Mouse (Mus musculus): ENCODE data around the gene Gm38655. TPM values are rescaled to one million over a fixed set of nuclear protein-coding genes. Genes with fewer than 3 reads are reported as not detected.
A peak's percentile ranks its signal among the peaks of the same experiment; 100 is the strongest.
"Not testable (repeated sequence)": the region's sequence is repeated elsewhere in the genome, so short reads cannot be mapped to it uniquely, and the experiment has no call there.

Gene Gm38655
- not detected in 2 replicates for polyA plus RNA-seq (2014; fragmentation: Nextera tagmentation; extraction: Ambion mirVana)

- Histone ChIP-seq H3K27me3 (ENCODE audit: control insufficient read depth, insufficient read depth, low read length) (no peaks in the 10 kb centered on the region), H3K9me3 (ENCODE audit: control insufficient read depth, low read length) (no peaks in the 10 kb centered on the region), H3K27ac (ENCODE audit: low read depth, low read length) (no peak within 1 kb of the TSS), H3K4me2 (replicated peaks; ENCODE audit: low read depth, low read length) (no peak within 1 kb of the TSS), H3K4me3 (ENCODE audit: low read length) (no peak within 1 kb of the TSS), H3K4me1 (ENCODE audit: control insufficient read depth, insufficient read depth, low read length) (no peaks in the 10 kb centered on the region), H3K9ac (ENCODE audit: low read depth, low read length) (0 out of 2 replicates have a peak within 1 kb of the TSS, but pooled peaks have one; percentile 7), H3K36me3 (ENCODE audit: control insufficient read depth, insufficient read depth, low read length) (no peaks in the 10 kb centered on the region)
- 78% methylated on average over 9 of the region's 9 CpGs for WGBS
- ATAC-seq (ENCODE audit: low FRiP score, low TSS enrichment): no peak
Measured at GRCm38 (mm10) chr17:25175411-25175810, at the start of gene Gm38655. Gm38655 (minus strand) TSS chr17:25175471.

GRCm38 (mm10) chr17:25224586-25225222 is 49.4 kb upstream of the Gm38655 start:
- H3K27ac ChIP-seq (ENCODE audit: low read depth, low read length): no peak overlapping the region
- no peak overlapping the region for H3K9ac ChIP-seq (ENCODE audit: low read depth, low read length)
- H3K4me3 ChIP-seq (ENCODE audit: low read length): no peak overlapping the region
- H3K9me3 ChIP-seq (ENCODE audit: control insufficient read depth, low read length): no peaks in the 10 kb centered on the region
- H3K27me3 ChIP-seq (ENCODE audit: control insufficient read depth, insufficient read depth, low read length): no peaks in the 10 kb centered on the region
- no peak for ATAC-seq (ENCODE audit: low FRiP score, low TSS enrichment)
- H3K36me3 ChIP-seq (ENCODE audit: control insufficient read depth, insufficient read depth, low read length): peaks cover 9% of the 10 kb centered on the region; the same call in 1 of the 2 replicates
- no peak overlapping the region for H3K4me2 ChIP-seq (replicated peaks; ENCODE audit: low read depth, low read length)
- WGBS: 90% methylated on average over 7 of the region's 7 CpGs
- H3K4me1 ChIP-seq (ENCODE audit: control insufficient read depth, insufficient read depth, low read length): peaks cover 6% of the 10 kb centered on the region; the same call in 1 of the 2 replicates

- H3K4me1 ChIP-seq (ENCODE audit: control insufficient read depth, insufficient read depth, low read length): peaks cover 6% of the 10 kb centered on the region; the same call in 1 of the 2 replicates
- H3K36me3 ChIP-seq (ENCODE audit: control insufficient read depth, insufficient read depth, low read length): peaks cover 9% of the 10 kb centered on the region
- H3K9ac ChIP-seq (ENCODE audit: low read depth, low read length): no peak overlapping the region
- H3K9me3 ChIP-seq (ENCODE audit: control insufficient read depth, low read length): no peaks in the 10 kb centered on the region
- no peak overlapping the region for H3K27ac ChIP-seq (ENCODE audit: low read depth, low read length)
- peak overlapping the region; percentile 5; the same call in 1 of the 2 replicates for H3K4me3 ChIP-seq (ENCODE audit: low read length)
- no peaks in the 10 kb centered on the region for H3K27me3 ChIP-seq (ENCODE audit: control insufficient read depth, insufficient read depth, low read length)
- H3K4me2 ChIP-seq (replicated peaks; ENCODE audit: low read depth, low read length): peak overlapping the region; percentile 28; the same call in 1 of the 2 replicates
- WGBS: 54% methylated on average over 6 of the region's 6 CpGs
- no peak for ATAC-seq (ENCODE audit: low FRiP score, low TSS enrichment)
Measured at GRCm38 (mm10) chr17:25222951-25223601, 47.8 kb upstream of the Gm38655 start.

- H3K36me3 ChIP-seq (ENCODE audit: control insufficient read depth, insufficient read depth, low read length): peaks cover 11% of the 10 kb centered on the region
- WGBS: 21% methylated on average over 12 of the region's 28 CpGs
- H3K27me3 ChIP-seq (ENCODE audit: control insufficient read depth, insufficient read depth, low read length); H3K9ac ChIP-seq (ENCODE audit: low read depth, low read length); H3K27ac ChIP-seq (ENCODE audit: low read depth, low read length); H3K4me1 ChIP-seq (ENCODE audit: control insufficient read depth, insufficient read depth, low read length); H3K9me3 ChIP-seq (ENCODE audit: control insufficient read depth, low read length): not testable (repeated sequence)
- peak overlapping the region; percentile 41 for H3K4me3 ChIP-seq (ENCODE audit: low read length)
- peak overlapping the region; percentile 83 for H3K4me2 ChIP-seq (replicated peaks; ENCODE audit: low read depth, low read length)
- ATAC-seq (ENCODE audit: low FRiP score, low TSS enrichment): peak; percentile 82
Measured at GRCm38 (mm10) chr17:25222504-25222940, 47.3 kb upstream of the Gm38655 start.

- Histone ChIP-seq H3K27ac (ENCODE audit: low read depth, low read length) (no peak overlapping the region; the same call in 1 of the 2 replicates), H3K4me1 (ENCODE audit: control insufficient read depth, insufficient read depth, low read length) (peaks cover 6% of the 10 kb centered on the region; the same call in 1 of the 2 replicates), H3K36me3 (ENCODE audit: control insufficient read depth, insufficient read depth, low read length) (peaks cover 16% of the 10 kb centered on the region), H3K9me3 (ENCODE audit: control insufficient read depth, low read length) (no peaks in the 10 kb centered on the region), H3K9ac (ENCODE audit: low read depth, low read length) (peak overlapping the region; percentile 45; the same call in 1 of the 2 replicates), H3K4me2 (replicated peaks; ENCODE audit: low read depth, low read length) (peak overlapping the region; percentile 83), H3K27me3 (ENCODE audit: control insufficient read depth, insufficient read depth, low read length) (no peaks in the 10 kb centered on the region), H3K4me3 (ENCODE audit: low read length) (peak overlapping the region; percentile 41)
- whole genome bisulfite sequencing: 3% methylated on average over 15 of the region's 30 CpGs
- ATAC-seq (ENCODE audit: low FRiP score, low TSS enrichment): peak; percentile 76
Measured at GRCm38 (mm10) chr17:25221821-25222503, 46.7 kb upstream of the Gm38655 start.

- Histone ChIP-seq H3K36me3 (ENCODE audit: control insufficient read depth, insufficient read depth, low read length) (peaks cover 24% of the 10 kb centered on the region), H3K9me3 (ENCODE audit: control insufficient read depth, low read length) (no peaks in the 10 kb centered on the region), H3K27me3 (ENCODE audit: control insufficient read depth, insufficient read depth, low read length) (no peaks in the 10 kb centered on the region), H3K4me2 (replicated peaks; ENCODE audit: low read depth, low read length) (no peak overlapping the region), H3K9ac (ENCODE audit: low read depth, low read length) (no peak overlapping the region), H3K4me3 (ENCODE audit: low read length) (no peak overlapping the region), H3K27ac (ENCODE audit: low read depth, low read length) (no peak overlapping the region), H3K4me1 (ENCODE audit: control insufficient read depth, insufficient read depth, low read length) (peaks cover 6% of the 10 kb centered on the region; the same call in 1 of the 2 replicates)
- WGBS: 95% methylated on average over 1 of the region's 1 CpGs
- no peak for ATAC-seq (ENCODE audit: low FRiP score, low TSS enrichment)
Measured at GRCm38 (mm10) chr17:25220746-25221145, 45.5 kb upstream of the Gm38655 start.

- Histone ChIP-seq H3K4me1 (ENCODE audit: control insufficient read depth, insufficient read depth, low read length) (peaks cover 6% of the 10 kb centered on the region; the same call in 1 of the 2 replicates), H3K9ac (ENCODE audit: low read depth, low read length) (no peak overlapping the region), H3K36me3 (ENCODE audit: control insufficient read depth, insufficient read depth, low read length) (peaks cover 33% of the 10 kb centered on the region), H3K27ac (ENCODE audit: low read depth, low read length) (no peak overlapping the region), H3K4me2 (replicated peaks; ENCODE audit: low read depth, low read length) (no peak overlapping the region), H3K4me3 (ENCODE audit: low read length) (no peak overlapping the region), H3K27me3 (ENCODE audit: control insufficient read depth, insufficient read depth, low read length) (no peaks in the 10 kb centered on the region), H3K9me3 (ENCODE audit: control insufficient read depth, low read length) (no peaks in the 10 kb centered on the region)
- ATAC-seq (ENCODE audit: low FRiP score, low TSS enrichment): no peak
- WGBS: 94% methylated on average over 15 of the region's 15 CpGs
Measured at GRCm38 (mm10) chr17:25219492-25220295, 44.4 kb upstream of the Gm38655 start.

- no peak overlapping the region for H3K4me3 ChIP-seq (ENCODE audit: low read length)
- WGBS: 90% methylated on average over 9 of the region's 9 CpGs
- no peak overlapping the region for H3K4me2 ChIP-seq (replicated peaks; ENCODE audit: low read depth, low read length)
- H3K36me3 ChIP-seq (ENCODE audit: control insufficient read depth, insufficient read depth, low read length): peaks cover 37% of the 10 kb centered on the region
- H3K4me1 ChIP-seq (ENCODE audit: control insufficient read depth, insufficient read depth, low read length): peaks cover 6% of the 10 kb centered on the region; the same call in 1 of the 2 replicates
- no peaks in the 10 kb centered on the region for H3K27me3 ChIP-seq (ENCODE audit: control insufficient read depth, insufficient read depth, low read length)
- no peak for ATAC-seq (ENCODE audit: low FRiP score, low TSS enrichment)
- H3K9me3 ChIP-seq (ENCODE audit: control insufficient read depth, low read length): no peaks in the 10 kb centered on the region
- no peak overlapping the region for H3K9ac ChIP-seq (ENCODE audit: low read depth, low read length)
- H3K27ac ChIP-seq (ENCODE audit: low read depth, low read length): no peak overlapping the region
Measured at GRCm38 (mm10) chr17:25218967-25219366, 43.7 kb upstream of the Gm38655 start.
